11 mouse cellular contexts compared by ENCODE assay signal in genomic region chr1:153011544-153011943, GRCm38 (mm10). TPM values are rescaled to one million over a fixed set of nuclear protein-coding genes. Genes with fewer than 3 reads are reported as not detected.
A peak's percentile ranks its signal among the peaks of the same experiment; 100 is the strongest.
DNase-seq lines count a peak whose midpoint lies in the region; ATAC-seq and TF ChIP-seq lines count a peak whose summit lies in the region.
"Had no signal": no experiment of that assay in that cellular context is flagged by ENCODE, and none has a peak within 500 bp of the region (broad histone marks: within the 10 kb centered on the region; RNA-seq: fewer than 3 reads in every experiment).

No protein-coding gene starts in this region.

- H3K9me3 ChIP-seq in forebrain, postnatal 0 days (ENCODE audit: low read length), result no peaks in the 10 kb centered on the region
- H3K9me3 ChIP-seq in forebrain, embryonic 12.5 days, result no peaks in the 10 kb centered on the region
- no peaks in the 10 kb centered on the region for H3K9me3 ChIP-seq in neural tube, embryonic 11.5 days (ENCODE audit: control insufficient read depth, low read length)
- no peaks in the 10 kb centered on the region for H3K9me3 ChIP-seq in stomach, postnatal 0 days (ENCODE audit: control insufficient read depth, low read length)
- H3K9me3 ChIP-seq: heart, embryonic 10.5 days; liver, embryonic 12.5 days had no signal

- H3K4me3 ChIP-seq in forebrain, postnatal 0 days (ENCODE audit: low read depth, low read length), result no peak overlapping the region
- no peak overlapping the region for H3K4me3 ChIP-seq in forebrain, embryonic 12.5 days (replicated peaks)
- no peak overlapping the region for H3K4me3 ChIP-seq in neural tube, embryonic 11.5 days (ENCODE audit: low read depth, low read length)
- H3K4me3 ChIP-seq in stomach, postnatal 0 days (ENCODE audit: low read depth, low read length), result no peak overlapping the region
- H3K4me3 ChIP-seq: heart, embryonic 10.5 days; liver, embryonic 12.5 days had no signal

- ATAC-seq in forebrain, postnatal 0 days, result peak; percentile 54
- no peak for ATAC-seq in forebrain, embryonic 12.5 days (ENCODE audit: low FRiP score)
- ATAC-seq in neural tube, embryonic 11.5 days (ENCODE audit: insufficient read depth, low FRiP score, low TSS enrichment), result peak; percentile 24; the same call in 1 of the 2 replicates
- no peak for ATAC-seq in stomach, postnatal 0 days (ENCODE audit: low FRiP score, low TSS enrichment)
- ATAC-seq: liver, embryonic 12.5 days had no signal

- no peak overlapping the region for H3K4me2 ChIP-seq in forebrain, postnatal 0 days (ENCODE audit: low read depth)
- no peak overlapping the region for H3K4me2 ChIP-seq in forebrain, embryonic 12.5 days
- no peak overlapping the region for H3K4me2 ChIP-seq in neural tube, embryonic 11.5 days (ENCODE audit: low read depth)
- H3K4me2 ChIP-seq in stomach, postnatal 0 days (replicated peaks; ENCODE audit: low read depth), result no peak overlapping the region
- H3K4me2 ChIP-seq: liver, embryonic 12.5 days had no signal

- 60% methylated on average over 6 of the region's 6 CpGs for whole genome bisulfite sequencing in forebrain, postnatal 0 days
- 83% methylated on average over 6 of the region's 6 CpGs for WGBS in forebrain, embryonic 12.5 days
- WGBS in neural tube, embryonic 11.5 days, result 88% methylated on average over 6 of the region's 6 CpGs
- 90% methylated on average over 6 of the region's 6 CpGs for WGBS in stomach, postnatal 0 days

- no peak for TF ChIP-seq EP300 in stomach, postnatal 0 days (optimal IDR thresholded peaks at IDR 0.05)

- H3K9ac ChIP-seq in forebrain, postnatal 0 days, result no peak overlapping the region
- no peak overlapping the region for H3K9ac ChIP-seq in forebrain, embryonic 12.5 days
- no peak overlapping the region for H3K9ac ChIP-seq in neural tube, embryonic 11.5 days (ENCODE audit: low read length)
- H3K9ac ChIP-seq in stomach, postnatal 0 days (ENCODE audit: low read length), result no peak overlapping the region
- H3K9ac ChIP-seq: liver, embryonic 12.5 days had no signal

- H3K36me3 ChIP-seq in forebrain, postnatal 0 days (ENCODE audit: insufficient read depth), result no peaks in the 10 kb centered on the region
- no peaks in the 10 kb centered on the region for H3K36me3 ChIP-seq in forebrain, embryonic 12.5 days (replicated peaks)
- H3K36me3 ChIP-seq in neural tube, embryonic 11.5 days (ENCODE audit: control insufficient read depth, insufficient read depth, low read length), result no peaks in the 10 kb centered on the region
- H3K36me3 ChIP-seq in stomach, postnatal 0 days (ENCODE audit: control insufficient read depth, insufficient read depth, low read length), result no peaks in the 10 kb centered on the region
- H3K36me3 ChIP-seq: heart, embryonic 10.5 days; liver, embryonic 12.5 days had no signal

- peaks cover 16% of the 10 kb centered on the region; the same call in 1 of the 2 replicates for H3K4me1 ChIP-seq in forebrain, postnatal 0 days (ENCODE audit: insufficient read depth)
- H3K4me1 ChIP-seq in forebrain, embryonic 12.5 days, result peaks cover 32% of the 10 kb centered on the region
- peaks cover 20% of the 10 kb centered on the region for H3K4me1 ChIP-seq in neural tube, embryonic 11.5 days (ENCODE audit: control insufficient read depth, insufficient read depth, low read length)
- H3K4me1 ChIP-seq in stomach, postnatal 0 days (replicated peaks; ENCODE audit: control insufficient read depth, insufficient read depth), result peaks cover 8% of the 10 kb centered on the region
- H3K4me1 ChIP-seq: liver, embryonic 12.5 days had no signal

- no peaks in the 10 kb centered on the region for H3K27me3 ChIP-seq in forebrain, postnatal 0 days (ENCODE audit: insufficient read depth, low read length)
- H3K27me3 ChIP-seq in forebrain, embryonic 12.5 days, result peaks cover 55% of the 10 kb centered on the region
- no peaks in the 10 kb centered on the region for H3K27me3 ChIP-seq in neural tube, embryonic 11.5 days (ENCODE audit: control insufficient read depth, insufficient read depth, low read length)
- H3K27me3 ChIP-seq in stomach, postnatal 0 days (ENCODE audit: control insufficient read depth, insufficient read depth, low read length), result no peaks in the 10 kb centered on the region
- H3K27me3 ChIP-seq: liver, embryonic 12.5 days had no signal

- DNase-seq in forebrain, postnatal 0 days, result no peak
- no peak for DNase-seq in neural tube, embryonic 11.5 days (ENCODE audit: low spot score)
- no peak for DNase-seq in neural tube, embryonic 10.5 days (ENCODE audit: extremely low spot score, low spot score)
- DNase-seq in cerebellum, adult 9-10 months, result peak; percentile 79
- DNase-seq in lung, postnatal 36 days, result peak; percentile 28
- DNase-seq in kidney, adult 9 months, result no peak
- DNase-seq in stomach, postnatal 0 days (ENCODE audit: low spot score), result no peak
- DNase-seq: kidney, adult 18-20 months had no signal

- TF ChIP-seq CTCF in forebrain, postnatal 0 days (IDR thresholded peaks at IDR 0.05; ENCODE audit: low read depth), result no peak
- TF ChIP-seq CTCF in stomach, postnatal 0 days (IDR thresholded peaks at IDR 0.05; ENCODE audit: low read depth), result no peak

- peak overlapping the region; percentile 64 for H3K27ac ChIP-seq in forebrain, postnatal 0 days (ENCODE audit: low read depth, low read length)
- no peak overlapping the region for H3K27ac ChIP-seq in forebrain, embryonic 12.5 days
- no peak overlapping the region for H3K27ac ChIP-seq in neural tube, embryonic 11.5 days (ENCODE audit: low read depth, low read length)
- no peak overlapping the region for H3K27ac ChIP-seq in stomach, postnatal 0 days (replicated peaks)
- H3K27ac ChIP-seq: heart, embryonic 10.5 days; liver, embryonic 12.5 days had no signal

RNA-seq across cellular contexts. Expression of gene Nmnat2, which starts 56.8 kb away (rescaled TPM):
- 129 and 142 TPM in 2 replicates for total RNA-seq in forebrain, postnatal 0 days (2014; rRNA removed)
- polyA plus RNA-seq in forebrain, postnatal 0 days (2015; fragmentation: Nextera tagmentation; extraction: Ambion mirVana), result 62.0 and 81.8 TPM in 2 replicates
- 23.7 and 24.3 TPM in 2 replicates for polyA plus RNA-seq in forebrain, embryonic 12.5 days (2016; fragmentation: Nextera tagmentation; extraction: Ambion mirVana)
- polyA plus RNA-seq in neural tube, embryonic 11.5 days (2014; fragmentation: Nextera tagmentation; extraction: Ambion mirVana), result 41.3 and 47.7 TPM in 2 replicates
- 1.2 and 1.3 TPM in 2 replicates for polyA plus RNA-seq in stomach, postnatal 0 days (2015; fragmentation: Nextera tagmentation; extraction: Ambion mirVana)
- polyA plus RNA-seq: liver, embryonic 12.5 days had no signal

Comparison
In these comparisons a context has a peak if more than half of its experiments do, and no peak if none do; other contexts are left out.
1. ATAC-seq: peak in forebrain, postnatal 0 days (single experiment) and neural tube, embryonic 11.5 days (single experiment); none in forebrain, embryonic 12.5 days (single experiment) and stomach, postnatal 0 days (single experiment).
2. DNase-seq: peak in cerebellum, adult 9-10 months (single experiment) and lung, postnatal 36 days (single experiment); none in forebrain, postnatal 0 days (single experiment), neural tube, embryonic 11.5 days (single experiment), neural tube, embryonic 10.5 days (single experiment), kidney, adult 9 months (single experiment) and stomach, postnatal 0 days (single experiment).
3. RNA of gene Nmnat2, which starts 56.8 kb away (polyA plus RNA-seq): 62.0 to 81.8 TPM in forebrain, postnatal 0 days, 41.3 to 47.7 TPM in neural tube, embryonic 11.5 days and 23.7 to 24.3 TPM in forebrain, embryonic 12.5 days; 1.2 to 1.3 TPM in stomach, postnatal 0 days; every median in the first group is over 10 times any median in the second.